In genomic region chr10:127576381-127576961, GRCm38 (mm10) we compare ENCODE assay signal across 8 mouse cellular contexts. TPM values are rescaled to one million over a fixed set of nuclear protein-coding genes. Genes with fewer than 3 reads are reported as not detected.
DNase-seq lines count a peak whose midpoint lies in the region; ATAC-seq and TF ChIP-seq lines count a peak whose summit lies in the region.

No protein-coding gene starts in this region.

- peak overlapping the region; percentile 92 for H3K27ac ChIP-seq in brown adipose tissue, adult 24 weeks (replicated peaks; ENCODE audit: low read depth, low read length)
- H3K27ac ChIP-seq in gastrocnemius, adult 2 months: peak overlapping the region; percentile 76
- 0 out of 2 replicates have a peak overlapping the region, but pooled peaks have one; percentile 7 for H3K27ac ChIP-seq in intestine, postnatal 0 days (ENCODE audit: low read depth, low read length)

- peaks cover 3% of the 10 kb centered on the region for H3K79me3 ChIP-seq in C2C12 (ENCODE audit: low read depth)

- H3K9ac ChIP-seq in intestine, postnatal 0 days (ENCODE audit: low read depth, low read length): no peak overlapping the region

- WGBS in intestine, postnatal 0 days: 57% methylated on average over 18 of the region's 18 CpGs

- H3K4me1 ChIP-seq in brown adipose tissue, adult 24 weeks (ENCODE audit: control insufficient read depth, insufficient read depth, insufficient read length, low read length): no peaks in the 10 kb centered on the region
- H3K4me1 ChIP-seq in intestine, postnatal 0 days (replicated peaks; ENCODE audit: control insufficient read depth, insufficient read depth, low read length): no peaks in the 10 kb centered on the region

- no peaks in the 10 kb centered on the region for H3K79me2 ChIP-seq in C2C12 (ENCODE audit: control insufficient read depth, insufficient read depth)

- peak; percentile 75 for TF ChIP-seq CTCF in C2C12 (IDR thresholded peaks at IDR 0.05; ENCODE audit: control insufficient read depth, insufficient read depth, insufficient read length)
- TF ChIP-seq CTCF in gastrocnemius, adult 2 months (IDR thresholded peaks at IDR 0.05): peak; percentile 74
- peak; percentile 96 for TF ChIP-seq CTCF in intestine, postnatal 0 days (IDR thresholded peaks at IDR 0.05; ENCODE audit: low read depth)

- H3K36me3 ChIP-seq in C2C12 (ENCODE audit: control insufficient read depth, insufficient read depth): peaks cover 100% of the 10 kb centered on the region
- H3K36me3 ChIP-seq in intestine, postnatal 0 days (ENCODE audit: control insufficient read depth, insufficient read depth): peaks cover 90% of the 10 kb centered on the region

- ATAC-seq in intestine, postnatal 0 days: peak; percentile 58

- intact Hi-C loops in gastrocnemius, adult 2 months (cut with DNase I): loop anchor here (2.0 kb wide), 1 partner anchor 46 kb away; no protein-coding TSS in a partner anchor

- DNase-seq in 3T3-L1 (ENCODE audit: low read depth, low spot score): peak; percentile 74
- peak; percentile 86 for DNase-seq in gastrocnemius, adult 2 months
- peak; percentile 81 for DNase-seq in lung, postnatal 14 days
- DNase-seq in right cerebral cortex, postnatal 4 days: peak; percentile 51
- no peak for DNase-seq in T-cell, adult 2 months (ENCODE audit: low spot score)

- H3K27me3 ChIP-seq in C2C12 (ENCODE audit: control insufficient read depth, insufficient read depth, insufficient read length): no peaks in the 10 kb centered on the region
- H3K27me3 ChIP-seq in intestine, postnatal 0 days (replicated peaks; ENCODE audit: control insufficient read depth, insufficient read depth, low read length): no peaks in the 10 kb centered on the region

- H3ac ChIP-seq in C2C12 (ENCODE audit: control insufficient read depth, insufficient read length, low read depth): no peak overlapping the region

- H3K4me3 ChIP-seq in C2C12 (ENCODE audit: insufficient read depth, poor library complexity, severe bottlenecking): no peak overlapping the region
- H3K4me3 ChIP-seq in brown adipose tissue, adult 24 weeks (ENCODE audit: insufficient read depth, low read depth, low read length): no peak overlapping the region
- H3K4me3 ChIP-seq in gastrocnemius, adult 2 months: no peak overlapping the region
- H3K4me3 ChIP-seq in intestine, postnatal 0 days (ENCODE audit: low read depth, low read length): no peak overlapping the region

- H3K4me2 ChIP-seq in intestine, postnatal 0 days (replicated peaks; ENCODE audit: low read depth): no peak overlapping the region

- H3K9me3 ChIP-seq in intestine, postnatal 0 days (ENCODE audit: control insufficient read depth): no peaks in the 10 kb centered on the region

TF ChIP-seq in C2C12, 6 proteins besides CTCF, POLR2A, EP300 and RAD21:
- no peak for TF ChIP-seq USF1 (IDR thresholded peaks at IDR 0.05; ENCODE audit: low read depth)
- TF ChIP-seq MAX (IDR thresholded peaks at IDR 0.05): no peak
- no peak for TF ChIP-seq MYOG (IDR thresholded peaks at IDR 0.05; ENCODE audit: control insufficient read depth, extremely low read depth, insufficient read length)
- peak; percentile 24 for TF ChIP-seq CEBPB (IDR thresholded peaks at IDR 0.05; ENCODE audit: low read depth)

RNA-seq across cellular contexts. Expression of gene Nxph4, which starts 42.1 kb away (rescaled TPM):
- polyA plus RNA-seq in C2C12 (2012; fragmentation: generic; extraction: Trizol): 1.2 TPM
- not detected in 2 replicates for polyA plus RNA-seq in brown adipose tissue, adult 24 weeks (2012; ENCODE audit: insufficient read depth, insufficient read length, missing spikeins)
- under 1 TPM; 0.17 to 0.23 TPM for total RNA-seq in gastrocnemius, adult 2 months (2021)
- 2.9 and 4.5 TPM in 2 replicates for polyA plus RNA-seq in intestine, postnatal 0 days (2015; fragmentation: Nextera tagmentation; extraction: Ambion mirVana)

RNA-seq across cellular contexts. Expression of gene Lrp1, which starts 44.5 kb away (rescaled TPM):
- polyA plus RNA-seq in C2C12 (2012; fragmentation: generic; extraction: Trizol): 190 TPM
- polyA plus RNA-seq in brown adipose tissue, adult 24 weeks (2012; ENCODE audit: insufficient read depth, insufficient read length, missing spikeins): 43.8 and 47.2 TPM in 2 replicates
- 10 to 100 TPM; 34.6 to 71.3 TPM for total RNA-seq in gastrocnemius, adult 2 months (2021)
- polyA plus RNA-seq in intestine, postnatal 0 days (2015; fragmentation: Nextera tagmentation; extraction: Ambion mirVana): 28.9 and 33.4 TPM in 2 replicates

RNA-seq across cellular contexts. Expression of gene Shmt2, which starts 54.2 kb away (rescaled TPM):
- polyA plus RNA-seq in C2C12 (2012; fragmentation: generic; extraction: Trizol): 340 TPM
- polyA plus RNA-seq in brown adipose tissue, adult 24 weeks (2012; ENCODE audit: insufficient read depth, insufficient read length, missing spikeins): 15.5 and 16.7 TPM in 2 replicates
- total RNA-seq in gastrocnemius, adult 2 months (2021): 10 to 100 TPM; 22.7 to 28.9 TPM
- 26.2 and 26.7 TPM in 2 replicates for polyA plus RNA-seq in intestine, postnatal 0 days (2015; fragmentation: Nextera tagmentation; extraction: Ambion mirVana)

Comparison
In these comparisons a context has a peak if more than half of its experiments do, and no peak if none do; other contexts are left out.
1. H3K27ac ChIP-seq: peak in every context shown above with its lines; median percentile 92 in brown adipose tissue, adult 24 weeks; 76 in gastrocnemius, adult 2 months; 7 in intestine, postnatal 0 days.
2. RNA of gene Shmt2, which starts 54.2 kb away (polyA plus RNA-seq): 340 TPM in C2C12 (single experiment); 26.2 to 26.7 TPM in intestine, postnatal 0 days and 15.5 to 16.7 TPM in brown adipose tissue, adult 24 weeks; every median in the first group is over 10 times any median in the second.
3. Peak in every context shown above with its lines, with median percentiles within 50 percentile points of each other: CTCF ChIP-seq.